8 mouse cellular contexts compared by ENCODE assay signal in the genomic region with DNA sequence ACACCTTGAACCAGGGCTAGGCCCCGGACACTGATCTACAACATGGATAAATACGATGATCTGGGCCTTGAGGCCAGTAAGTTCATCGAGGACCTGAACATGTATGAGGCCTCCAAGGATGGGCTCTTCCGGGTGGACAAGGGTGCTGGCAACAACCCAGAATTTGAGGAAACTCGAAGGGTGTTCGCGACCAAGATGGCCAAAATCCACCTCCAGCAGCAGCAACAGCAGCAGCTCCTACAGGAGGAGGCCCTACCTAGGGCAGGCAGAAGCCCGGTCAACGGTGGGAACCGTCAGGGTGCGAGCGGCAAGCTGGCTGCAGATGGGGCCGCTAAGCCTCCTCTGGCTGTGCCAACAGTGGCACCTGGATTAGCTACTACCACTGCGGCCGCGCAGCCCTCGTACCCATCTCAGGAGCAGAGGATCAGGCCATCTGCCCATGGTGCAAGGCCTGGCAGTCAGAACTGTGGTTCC. TPM values are rescaled to one million over a fixed set of nuclear protein-coding genes. Genes with fewer than 3 reads are reported as not detected.
DNase-seq lines count a peak whose midpoint lies in the region; ATAC-seq lines count a peak whose summit lies in the region.

No protein-coding gene starts in this region.

- DNase-seq in adrenal gland, postnatal 10 days = peak; percentile 24
- DNase-seq in adrenal gland, adult 18-20 months (ENCODE audit: low spot score in 2 of 2) = no peak
- DNase-seq in MEL-GATA-1-ER (ENCODE audit: extremely low read depth, low read depth) = peak; percentile 22
- DNase-seq in kidney, postnatal 14 days = peak; percentile 38
- DNase-seq in thymus, adult 18-20 months = peak; percentile 25 to 33
- DNase-seq in right cerebral cortex, adult 18-20 months = no peak

- ATAC-seq in forebrain, embryonic 16.5 days = peak; percentile 23
- ATAC-seq in midbrain, embryonic 12.5 days (ENCODE audit: low FRiP score, low read depth) = peak; percentile 12; the same call in 1 of the 2 replicates

- H3K36me3 ChIP-seq in forebrain, embryonic 16.5 days (ENCODE audit: control insufficient read depth, insufficient read depth) = no peaks in the 10 kb centered on the region
- peaks cover 11% of the 10 kb centered on the region; the same call in 1 of the 2 replicates for H3K36me3 ChIP-seq in midbrain, embryonic 12.5 days

- H3K27me3 ChIP-seq in forebrain, embryonic 16.5 days (replicated peaks; ENCODE audit: control insufficient read depth, insufficient read depth, low read length) = no peaks in the 10 kb centered on the region
- no peaks in the 10 kb centered on the region for H3K27me3 ChIP-seq in midbrain, embryonic 12.5 days

- peak overlapping the region; percentile 58 for H3K4me2 ChIP-seq in forebrain, embryonic 16.5 days (ENCODE audit: low read length)
- peak overlapping the region; percentile 70 for H3K4me2 ChIP-seq in midbrain, embryonic 12.5 days (replicated peaks)

- peak overlapping the region; percentile 58 for H3K9ac ChIP-seq in forebrain, embryonic 16.5 days (replicated peaks; ENCODE audit: low read depth, low read length)
- peak overlapping the region; percentile 71 for H3K9ac ChIP-seq in midbrain, embryonic 12.5 days (replicated peaks)

- WGBS in forebrain, embryonic 16.5 days = 16% methylated on average over 17 of the region's 17 CpGs
- 24% methylated on average over 17 of the region's 17 CpGs for WGBS in midbrain, embryonic 12.5 days

- H3K4me1 ChIP-seq in forebrain, embryonic 16.5 days (replicated peaks; ENCODE audit: control insufficient read depth, insufficient read depth, low read length) = peaks cover 26% of the 10 kb centered on the region
- peaks cover 48% of the 10 kb centered on the region for H3K4me1 ChIP-seq in midbrain, embryonic 12.5 days

- H3K4me3 ChIP-seq in forebrain, embryonic 16.5 days (replicated peaks; ENCODE audit: low read length) = peak overlapping the region; percentile 67
- peak overlapping the region; percentile 68 for H3K4me3 ChIP-seq in midbrain, embryonic 12.5 days

- H3K9me3 ChIP-seq in forebrain, embryonic 16.5 days (ENCODE audit: control insufficient read depth, low read length) = no peaks in the 10 kb centered on the region
- no peaks in the 10 kb centered on the region for H3K9me3 ChIP-seq in midbrain, embryonic 12.5 days

- no peak overlapping the region; the same call in 1 of the 2 replicates for H3K27ac ChIP-seq in forebrain, embryonic 16.5 days (ENCODE audit: low read length)
- peak overlapping the region; percentile 75; the same call in 1 of the 2 replicates for H3K27ac ChIP-seq in midbrain, embryonic 12.5 days (replicated peaks)

RNA-seq across cellular contexts. Expression of gene Limd1, which starts 0.7 kb away (rescaled TPM):
- total RNA-seq in adrenal gland, postnatal 10 days (2021) = 10 to 100 TPM; 31.8 to 35.9 TPM
- 10 to 100 TPM; 24.7 to 36.9 TPM for total RNA-seq in adrenal gland, adult 18-20 months (2021)
- 15.8 and 18.1 TPM in 2 replicates for polyA plus RNA-seq in forebrain, embryonic 16.5 days (2015; fragmentation: Nextera tagmentation; extraction: Ambion mirVana)
- 40.9 and 45.3 TPM in 2 replicates for polyA plus RNA-seq in midbrain, embryonic 12.5 days (2016; fragmentation: Nextera tagmentation; extraction: Ambion mirVana)

RNA-seq across cellular contexts. Expression of gene Sacm1l, which starts 50.3 kb away (rescaled TPM):
- 10 to 100 TPM; 60.2 to 84.8 TPM for total RNA-seq in adrenal gland, postnatal 10 days (2021)
- 100 to 1,000 TPM; 158 to 175 TPM for total RNA-seq in adrenal gland, adult 18-20 months (2021)
- polyA plus RNA-seq in forebrain, embryonic 16.5 days (2015; fragmentation: Nextera tagmentation; extraction: Ambion mirVana) = 54.2 and 60.3 TPM in 2 replicates
- polyA plus RNA-seq in midbrain, embryonic 12.5 days (2016; fragmentation: Nextera tagmentation; extraction: Ambion mirVana) = 51.5 and 54.2 TPM in 2 replicates

Comparison
In these comparisons a context has a peak if more than half of its experiments do, and no peak if none do; other contexts are left out.
1. DNase-seq: peak in adrenal gland, postnatal 10 days (single experiment), MEL-GATA-1-ER (single experiment), kidney, postnatal 14 days (single experiment) and thymus, adult 18-20 months (2 of 2); none in adrenal gland, adult 18-20 months (0 of 2) and right cerebral cortex, adult 18-20 months (single experiment).